Comparison of ENCODE assay signal across 8 mouse cellular contexts in genomic region chr11:89424358-89424757, GRCm38 (mm10).
DNase-seq lines count a peak whose midpoint lies in the region; ATAC-seq and TF ChIP-seq lines count a peak whose summit lies in the region.

No protein-coding gene starts in this region.

- DNase-seq in cerebellum, postnatal 14 days: peak; percentile 24 to 42
- DNase-seq in cerebellum, adult 8-10 months: no peak
- DNase-seq in left cerebral cortex, postnatal 25 days (ENCODE audit: low spot score in 2 of 2): peak; percentile 3 to 6
- DNase-seq in left cerebral cortex, adult 11 months (ENCODE audit: low spot score): no peak
- no peak for DNase-seq in brain, embryonic 14.5 days (ENCODE audit: low read depth)
- DNase-seq in naive thymus-derived CD4-positive, alpha-beta T cell, adult 2 months (ENCODE audit: low read depth): peak; percentile 1
- no peak for DNase-seq in right cerebral cortex, postnatal 25 days

- no peak for TF ChIP-seq POLR2A in brain, embryonic 14.5 days (IDR thresholded peaks at IDR 0.05; ENCODE audit: borderline replicate concordance, extremely low read depth, insufficient read depth, insufficient read length, poor library complexity, severe bottlenecking)

- intact Hi-C loops in left cerebral cortex, postnatal 25 days (cut with DNase I): loop anchor here (5.0 to 10.0 kb wide), 2 partner anchors 298 to 500 kb away; no protein-coding TSS in a partner anchor

- peak; percentile 19; the same call in 1 of the 2 replicates for TF ChIP-seq CTCF in brain, embryonic 14.5 days (IDR thresholded peaks at IDR 0.05; ENCODE audit: borderline replicate concordance, extremely low read depth, insufficient read depth, insufficient read length)

- ATAC-seq in inflammation-experienced regulatory T-cells, adult 6 months: no peak

Comparison
In these comparisons a context has a peak if more than half of its experiments do, and no peak if none do; other contexts are left out.
1. DNase-seq: peak in cerebellum, postnatal 14 days (2 of 2), left cerebral cortex, postnatal 25 days (2 of 2) and naive thymus-derived CD4-positive, alpha-beta T cell, adult 2 months (single experiment); none in cerebellum, adult 8-10 months (single experiment), left cerebral cortex, adult 11 months (single experiment), brain, embryonic 14.5 days (single experiment) and right cerebral cortex, postnatal 25 days (single experiment).